Mouse (Mus musculus): ENCODE measurements around the gene Rapsn. TPM values are rescaled to one million over a fixed set of nuclear protein-coding genes. Genes with fewer than 3 reads are reported as not detected.
A peak's percentile ranks its signal among the peaks of the same experiment; 100 is the strongest.

The Rapsn gene
- polyA plus RNA-seq, 1 experiment from 2014 or later = 0.57 TPM

DNA sequence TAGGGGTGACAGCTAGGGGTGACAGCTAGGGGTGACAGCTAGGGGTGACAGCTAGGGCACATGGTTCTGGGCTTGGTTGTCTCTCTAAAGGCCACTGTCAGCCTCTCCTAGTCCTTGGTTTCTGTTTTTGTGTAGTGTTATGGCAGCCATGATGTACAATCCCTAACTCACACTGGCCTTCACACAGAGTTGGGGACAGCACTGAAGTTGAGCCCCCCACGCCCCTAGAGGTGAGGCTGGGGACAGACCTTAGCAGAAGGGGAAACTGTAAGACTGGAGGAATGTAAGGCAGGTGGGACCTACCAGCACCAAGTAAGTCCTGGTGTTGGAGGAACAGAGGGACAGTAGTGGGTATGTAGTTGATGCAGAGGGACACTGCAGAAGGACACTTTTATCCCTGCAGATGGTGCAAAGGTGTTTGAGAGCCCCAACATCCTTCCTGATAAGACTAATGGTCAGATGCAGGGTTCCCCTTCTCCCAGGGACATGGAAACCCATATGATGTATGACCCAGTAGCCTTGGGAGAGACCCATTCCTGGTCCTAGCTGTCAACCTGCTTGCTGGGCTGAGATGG is 48.0 kb downstream of the Rapsn start:
- Histone ChIP-seq H3K4me2 (peak overlapping the region; percentile 16), H3K4me1 (peaks cover 45% of the 10 kb centered on the region), H3K27me3 (replicated peaks) (no peaks in the 10 kb centered on the region), H3K36me3 (no peaks in the 10 kb centered on the region), H3K9ac (peak overlapping the region; percentile 27; the same call in 1 of the 2 replicates), H3K27ac (peak overlapping the region; percentile 69), H3K9me3 (replicated peaks) (no peaks in the 10 kb centered on the region), H3K4me3 (no peak overlapping the region)
- WGBS (ENCODE audit: insufficient replicate concordance) = 54% methylated on average over 1 of the region's 1 CpGs
- ATAC-seq = peak; percentile 22; the same call in 1 of the 2 replicates

DNA sequence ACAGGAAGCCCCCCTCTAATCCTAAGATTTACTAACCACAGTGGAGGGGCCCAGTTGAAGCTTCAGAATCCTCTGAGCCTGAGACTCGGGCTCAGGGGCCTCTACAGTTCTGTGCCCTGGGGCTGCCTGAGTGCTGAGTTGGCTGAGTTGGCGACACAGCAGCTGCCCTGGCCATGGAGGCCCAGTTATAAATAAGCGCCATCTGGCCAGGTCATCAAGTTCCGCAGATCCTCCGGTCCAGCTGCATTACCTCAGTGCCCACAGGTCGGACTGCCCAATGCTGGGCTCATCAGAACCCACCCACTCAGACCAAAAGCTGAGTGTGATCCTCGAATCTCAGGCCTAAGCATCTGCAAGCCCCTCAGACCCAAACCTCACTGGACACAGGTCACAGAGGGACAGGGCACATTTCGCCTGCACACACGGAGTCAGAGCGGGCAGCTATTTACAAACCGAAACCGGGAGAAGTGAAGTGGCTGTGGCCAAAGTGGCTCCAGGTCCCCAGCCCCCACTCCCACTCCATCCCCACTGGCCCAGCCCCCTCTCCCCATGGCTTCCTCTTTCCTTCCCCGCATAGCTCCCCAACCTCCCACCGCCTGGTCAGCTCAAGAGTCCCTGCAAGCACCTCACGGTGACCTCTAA is 48.9 kb downstream of the Rapsn start:
- H3K9me3 ChIP-seq (replicated peaks) = no peaks in the 10 kb centered on the region
- peak overlapping the region; percentile 69; the same call in 1 of the 2 replicates for H3K27ac ChIP-seq
- peaks cover 44% of the 10 kb centered on the region for H3K4me1 ChIP-seq
- H3K4me3 ChIP-seq = no peak overlapping the region
- 58% methylated on average over 15 of the region's 15 CpGs for WGBS (ENCODE audit: insufficient replicate concordance)
- H3K9ac ChIP-seq = no peak overlapping the region
- H3K4me2 ChIP-seq = peak overlapping the region; percentile 25; the same call in 1 of the 2 replicates
- ATAC-seq = no peak
- no peaks in the 10 kb centered on the region for H3K27me3 ChIP-seq (replicated peaks)
- no peaks in the 10 kb centered on the region for H3K36me3 ChIP-seq

DNA sequence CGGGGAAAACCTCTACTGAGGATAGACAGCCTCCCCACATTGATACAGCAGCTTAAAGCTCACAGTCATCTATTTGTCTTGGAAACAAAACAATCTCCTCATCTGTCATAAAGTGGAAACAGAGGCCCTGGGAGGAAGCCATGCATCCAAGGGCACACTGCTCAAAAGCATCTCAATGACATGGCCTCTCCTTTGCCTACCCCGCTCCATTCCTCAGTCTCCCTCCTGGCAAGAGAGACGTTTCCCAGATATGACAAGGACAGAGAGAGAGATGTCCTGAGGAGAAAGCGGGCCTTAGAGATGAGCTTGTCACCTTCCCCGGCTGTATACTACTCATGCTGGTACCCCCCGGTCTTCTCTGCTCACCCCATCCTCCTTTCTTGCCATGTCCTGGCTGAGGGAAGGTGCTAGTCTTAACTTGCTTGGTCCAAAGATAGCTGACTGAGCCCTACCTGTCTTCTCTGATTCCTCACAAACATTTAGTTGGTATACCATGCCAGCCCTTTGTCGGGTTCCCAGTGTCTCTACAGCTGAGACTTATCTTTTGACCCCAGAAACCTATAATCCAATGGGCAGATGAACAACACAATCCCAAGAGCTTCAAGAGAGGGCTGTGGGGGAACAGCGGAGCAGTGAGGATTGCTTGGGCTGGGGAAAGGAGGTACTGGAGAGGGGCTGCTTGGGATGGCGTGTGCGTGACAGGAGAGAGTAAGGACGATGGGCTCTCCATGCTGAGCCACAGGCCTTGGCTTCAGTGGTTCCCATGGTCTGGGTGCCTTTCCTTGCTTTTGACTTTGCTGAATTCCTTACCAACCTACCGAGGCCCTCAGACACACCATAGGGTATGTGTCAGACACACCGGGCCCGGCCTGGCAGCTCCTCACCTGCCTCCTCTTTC is 50.3 kb downstream of the Rapsn start:
- Histone ChIP-seq H3K36me3 (no peaks in the 10 kb centered on the region), H3K9ac (no peak overlapping the region), H3K4me3 (no peak overlapping the region), H3K4me1 (peaks cover 50% of the 10 kb centered on the region), H3K9me3 (replicated peaks) (no peaks in the 10 kb centered on the region), H3K4me2 (no peak overlapping the region), H3K27me3 (replicated peaks) (no peaks in the 10 kb centered on the region), H3K27ac (no peak overlapping the region)
- 70% methylated on average over 14 of the region's 14 CpGs for WGBS (ENCODE audit: insufficient replicate concordance)
- no peak for ATAC-seq

DNA sequence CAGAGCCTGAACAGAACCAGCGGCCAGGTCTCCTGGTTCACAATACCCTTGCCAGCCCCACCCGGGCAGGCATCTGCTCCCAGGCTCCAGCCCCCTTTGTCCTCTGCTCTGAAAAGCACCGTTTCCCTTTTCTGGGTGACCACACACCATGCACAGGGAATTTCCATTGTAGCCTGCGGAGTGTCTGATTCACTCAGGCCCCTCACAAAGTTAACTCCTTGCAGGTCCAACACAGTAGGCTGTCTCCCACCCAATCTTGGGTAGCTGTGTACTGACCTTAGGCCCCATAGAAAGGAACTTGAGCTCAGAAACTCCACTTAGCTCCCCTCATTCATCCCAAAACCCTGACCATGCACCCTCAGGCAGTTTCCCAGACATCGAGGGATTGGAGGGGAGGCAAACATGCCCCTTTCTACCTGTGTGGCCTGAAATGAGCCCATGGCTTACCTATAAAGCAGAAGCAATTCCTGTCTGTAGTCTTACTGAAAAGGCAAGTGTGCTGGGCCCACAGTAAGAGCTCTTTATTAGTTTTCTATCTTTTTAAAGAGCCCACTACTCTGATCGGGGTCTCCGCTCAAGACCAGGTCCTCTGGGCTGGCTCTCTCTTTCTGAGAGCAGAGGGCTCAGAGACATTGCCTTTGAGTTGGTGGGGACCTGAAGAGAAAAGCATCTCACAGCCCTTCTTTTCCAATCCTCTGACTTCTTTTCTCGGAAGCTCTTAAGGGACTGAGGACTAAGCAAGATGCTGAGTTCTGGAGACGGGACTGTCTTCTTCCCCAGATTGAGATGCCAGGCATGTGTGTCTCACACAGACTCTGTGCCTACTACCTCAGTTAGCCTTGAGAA is 51.2 kb downstream of the Rapsn start:
- H3K4me2 ChIP-seq = no peak overlapping the region
- no peak overlapping the region for H3K9ac ChIP-seq
- H3K36me3 ChIP-seq = no peaks in the 10 kb centered on the region
- no peaks in the 10 kb centered on the region for H3K27me3 ChIP-seq (replicated peaks)
- no peak overlapping the region for H3K4me3 ChIP-seq
- no peak for ATAC-seq
- H3K9me3 ChIP-seq (replicated peaks) = no peaks in the 10 kb centered on the region
- WGBS (ENCODE audit: insufficient replicate concordance) = 64% methylated on average over 9 of the region's 9 CpGs
- H3K27ac ChIP-seq = no peak overlapping the region
- H3K4me1 ChIP-seq = peaks cover 50% of the 10 kb centered on the region

DNA sequence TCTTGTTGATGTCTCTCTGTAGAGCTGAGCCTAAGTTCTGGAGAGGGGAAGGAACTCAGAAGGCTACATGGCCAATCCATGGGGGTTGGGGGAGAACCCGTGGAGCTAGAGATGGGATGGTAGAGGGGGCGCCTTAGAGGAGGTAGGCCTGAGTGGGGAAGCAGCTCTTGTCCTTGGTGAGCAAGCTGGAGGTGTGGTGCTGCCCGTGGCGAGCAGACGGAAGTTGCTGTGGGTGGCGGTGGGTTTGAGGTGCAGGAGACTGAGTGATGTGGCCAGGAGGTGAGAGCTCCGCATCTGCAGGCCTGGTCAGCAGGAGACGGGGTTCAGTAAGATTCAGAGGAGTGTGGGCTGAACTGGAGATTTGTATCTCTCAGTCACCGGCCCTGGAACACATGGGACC is 52.0 kb downstream of the Rapsn start:
- Histone ChIP-seq H3K4me2 (no peak overlapping the region), H3K36me3 (no peaks in the 10 kb centered on the region), H3K9me3 (replicated peaks) (no peaks in the 10 kb centered on the region), H3K4me1 (peaks cover 49% of the 10 kb centered on the region), H3K27me3 (replicated peaks) (no peaks in the 10 kb centered on the region), H3K9ac (no peak overlapping the region), H3K27ac (no peak overlapping the region), H3K4me3 (no peak overlapping the region)
- 58% methylated on average over 9 of the region's 9 CpGs for WGBS (ENCODE audit: insufficient replicate concordance)
- ATAC-seq = no peak

DNA sequence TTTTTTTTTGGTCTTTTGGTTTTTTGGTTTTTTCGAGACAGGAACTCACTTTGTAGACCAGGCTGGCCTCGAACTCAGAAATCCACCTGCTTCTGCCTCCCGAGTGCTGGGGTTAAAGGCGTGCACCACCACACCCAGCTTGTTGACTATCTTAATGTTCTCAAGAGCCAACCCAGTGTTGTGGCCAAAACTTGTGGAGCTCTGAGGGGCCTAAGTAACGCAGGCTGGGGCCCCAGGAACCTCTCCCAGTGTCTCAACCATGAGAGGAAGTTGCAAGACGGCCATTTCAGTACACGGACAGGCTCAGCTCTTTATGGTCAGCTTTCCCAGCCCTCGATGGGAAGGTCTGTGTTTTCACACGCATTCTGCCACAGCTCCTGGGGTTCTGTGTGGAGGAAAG is 53.6 kb downstream of the Rapsn start:
- peak; percentile 48; the same call in 1 of the 2 replicates for ATAC-seq

DNA sequence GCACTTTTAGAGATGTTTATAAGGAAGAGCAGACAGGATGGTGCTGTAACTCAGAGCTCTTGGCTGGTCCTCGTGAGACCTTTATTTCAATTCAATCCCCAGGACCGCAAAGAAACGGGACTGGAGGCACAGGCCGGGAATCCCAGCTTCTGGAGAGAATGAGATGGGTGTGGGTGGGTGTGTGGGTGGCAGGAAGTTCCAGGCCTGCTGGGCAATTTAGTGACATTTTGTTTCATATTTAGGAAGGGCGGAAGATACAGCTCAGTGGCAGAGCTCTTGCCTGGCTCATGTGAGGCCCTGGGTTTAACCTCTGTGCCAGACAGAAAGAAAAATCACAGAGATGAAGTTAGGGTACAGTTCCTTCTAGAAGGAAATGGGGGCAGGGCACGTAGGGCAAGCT is 54.8 kb downstream of the Rapsn start:
- H3K4me3 ChIP-seq = no peak overlapping the region
- H3K4me2 ChIP-seq = no peak overlapping the region
- no peak overlapping the region for H3K9ac ChIP-seq
- no peak overlapping the region for H3K27ac ChIP-seq
- WGBS (ENCODE audit: insufficient replicate concordance) = 67% methylated on average over 6 of the region's 6 CpGs
- H3K4me1 ChIP-seq = peaks cover 24% of the 10 kb centered on the region
- H3K36me3 ChIP-seq = no peaks in the 10 kb centered on the region
- no peak for ATAC-seq
- H3K9me3 ChIP-seq (replicated peaks) = no peaks in the 10 kb centered on the region
- H3K27me3 ChIP-seq (replicated peaks) = peaks cover 7% of the 10 kb centered on the region

More for the DNA sequence above, 53.6 kb downstream of the Rapsn start:
- 37% methylated on average over 9 of the region's 9 CpGs for WGBS (ENCODE audit: insufficient replicate concordance)
- Histone ChIP-seq H3K36me3 (no peaks in the 10 kb centered on the region), H3K9ac (no peak overlapping the region), H3K4me1 (peaks cover 36% of the 10 kb centered on the region), H3K27ac (peak overlapping the region; percentile 27; the same call in 1 of the 2 replicates), H3K9me3 (replicated peaks) (no peaks in the 10 kb centered on the region), H3K4me3 (no peak overlapping the region), H3K27me3 (replicated peaks) (no peaks in the 10 kb centered on the region), H3K4me2 (no peak overlapping the region)

DNA sequence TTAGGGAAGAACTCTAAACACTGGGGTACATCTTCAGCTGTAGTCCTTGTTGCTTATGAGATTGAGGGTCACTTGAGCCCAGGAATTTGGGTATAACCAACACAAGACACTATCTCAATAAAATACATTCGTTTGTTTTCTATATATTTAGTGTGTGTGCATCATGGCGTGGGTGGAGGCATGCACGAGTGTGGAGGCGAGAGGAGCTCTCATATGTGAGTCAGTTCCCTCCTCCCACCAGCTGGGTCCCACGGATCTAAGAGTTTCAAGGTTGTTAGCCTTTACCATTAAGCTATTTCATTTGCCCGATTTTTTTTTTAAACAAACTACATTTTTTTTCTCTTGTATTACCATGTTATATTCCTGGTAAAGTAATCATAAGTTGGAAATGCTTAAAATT is 55.4 kb downstream of the Rapsn start:
- Histone ChIP-seq H3K9me3 (replicated peaks) (no peaks in the 10 kb centered on the region), H3K4me1 (peaks cover 25% of the 10 kb centered on the region), H3K9ac (no peak overlapping the region), H3K27ac (no peak overlapping the region), H3K4me2 (no peak overlapping the region), H3K4me3 (no peak overlapping the region), H3K27me3 (replicated peaks) (peaks cover 8% of the 10 kb centered on the region), H3K36me3 (no peaks in the 10 kb centered on the region)
- no peak for ATAC-seq
- WGBS (ENCODE audit: insufficient replicate concordance) = 70% methylated on average over 6 of the region's 6 CpGs

Other genes with a start within 250 kb of the Rapsn start
- gene Mtch2, start 188.5 kb upstream of the Rapsn start, polyA plus RNA-seq (2016; fragmentation: Nextera tagmentation; extraction: Ambion mirVana) = 142 and 146 TPM in 2 replicates
- gene C1qtnf4, start 149.8 kb upstream of the Rapsn start, polyA plus RNA-seq (2016; fragmentation: Nextera tagmentation; extraction: Ambion mirVana) = 6.6 and 7.3 TPM in 2 replicates
- 22.6 and 26.0 TPM in 2 replicates for gene Kbtbd4, start 130.9 kb upstream of the Rapsn start, polyA plus RNA-seq (2016; fragmentation: Nextera tagmentation; extraction: Ambion mirVana)
- 171 and 177 TPM in 2 replicates for gene Ndufs3, start 130.8 kb upstream of the Rapsn start, polyA plus RNA-seq (2016; fragmentation: Nextera tagmentation; extraction: Ambion mirVana)
- 79.4 and 81.3 TPM in 2 replicates for gene Celf1, start 95.2 kb upstream of the Rapsn start, polyA plus RNA-seq (2016; fragmentation: Nextera tagmentation; extraction: Ambion mirVana)
- 220 and 223 TPM in 2 replicates for gene Psmc3, start 18.4 kb downstream of the Rapsn start, polyA plus RNA-seq (2016; fragmentation: Nextera tagmentation; extraction: Ambion mirVana)
- 15.1 and 15.3 TPM in 2 replicates for gene Slc39a13, start 34.8 kb downstream of the Rapsn start, polyA plus RNA-seq (2016; fragmentation: Nextera tagmentation; extraction: Ambion mirVana)
- gene Spi1, start 46.8 kb downstream of the Rapsn start, polyA plus RNA-seq (2016; fragmentation: Nextera tagmentation; extraction: Ambion mirVana) = 16.8 and 18.5 TPM in 2 replicates
- gene Mybpc3, start 82.5 kb downstream of the Rapsn start, polyA plus RNA-seq (2016; fragmentation: Nextera tagmentation; extraction: Ambion mirVana) = 0.23 and 0.39 TPM in 2 replicates
- 12.1 and 13.4 TPM in 2 replicates for gene Madd, start 148.2 kb downstream of the Rapsn start, polyA plus RNA-seq (2016; fragmentation: Nextera tagmentation; extraction: Ambion mirVana)
- 12.9 and 13.5 TPM in 2 replicates for gene Nr1h3, start 167.2 kb downstream of the Rapsn start, polyA plus RNA-seq (2016; fragmentation: Nextera tagmentation; extraction: Ambion mirVana)
- gene Acp2, start 167.3 kb downstream of the Rapsn start, polyA plus RNA-seq (2016; fragmentation: Nextera tagmentation; extraction: Ambion mirVana) = 9.6 and 10.3 TPM in 2 replicates
- gene Ddb2, start 201.4 kb downstream of the Rapsn start, polyA plus RNA-seq (2016; fragmentation: Nextera tagmentation; extraction: Ambion mirVana) = 8.3 and 8.4 TPM in 2 replicates
- 12.3 and 12.4 TPM in 2 replicates for gene Pacsin3, start 220.3 kb downstream of the Rapsn start, polyA plus RNA-seq (2016; fragmentation: Nextera tagmentation; extraction: Ambion mirVana)
- 80.0 and 82.2 TPM in 2 replicates for gene Arfgap2, start 229.4 kb downstream of the Rapsn start, polyA plus RNA-seq (2016; fragmentation: Nextera tagmentation; extraction: Ambion mirVana)

All from liver, embryonic 12.5 days (tissue).